Mouse (Mus musculus): Measurements from ENCODE around the gene Rpa2.
A peak's percentile ranks its signal among the peaks of the same experiment; 100 is the strongest.

- peak; percentile 36 for TF ChIP-seq CTCF (IDR thresholded peaks at IDR 0.05; ENCODE audit: low read depth)
- no peak for TF ChIP-seq EP300 (IDR thresholded peaks at IDR 0.05; ENCODE audit: low read depth)
Measured at GRCm38 (mm10) chr4:132732148-132732684, 35.9 kb upstream of the Rpa2 start, which contains the start of gene Xkr8.
